Mouse (Mus musculus): Measurements from ENCODE around the gene Mccc1. TPM values are rescaled to one million over a fixed set of nuclear protein-coding genes. Genes with fewer than 3 reads are reported as not detected.

The Mccc1 gene
- total and polyA plus RNA-seq, 2 experiments from 2014 or later, result 7.2 to 19.1 TPM

DNA sequence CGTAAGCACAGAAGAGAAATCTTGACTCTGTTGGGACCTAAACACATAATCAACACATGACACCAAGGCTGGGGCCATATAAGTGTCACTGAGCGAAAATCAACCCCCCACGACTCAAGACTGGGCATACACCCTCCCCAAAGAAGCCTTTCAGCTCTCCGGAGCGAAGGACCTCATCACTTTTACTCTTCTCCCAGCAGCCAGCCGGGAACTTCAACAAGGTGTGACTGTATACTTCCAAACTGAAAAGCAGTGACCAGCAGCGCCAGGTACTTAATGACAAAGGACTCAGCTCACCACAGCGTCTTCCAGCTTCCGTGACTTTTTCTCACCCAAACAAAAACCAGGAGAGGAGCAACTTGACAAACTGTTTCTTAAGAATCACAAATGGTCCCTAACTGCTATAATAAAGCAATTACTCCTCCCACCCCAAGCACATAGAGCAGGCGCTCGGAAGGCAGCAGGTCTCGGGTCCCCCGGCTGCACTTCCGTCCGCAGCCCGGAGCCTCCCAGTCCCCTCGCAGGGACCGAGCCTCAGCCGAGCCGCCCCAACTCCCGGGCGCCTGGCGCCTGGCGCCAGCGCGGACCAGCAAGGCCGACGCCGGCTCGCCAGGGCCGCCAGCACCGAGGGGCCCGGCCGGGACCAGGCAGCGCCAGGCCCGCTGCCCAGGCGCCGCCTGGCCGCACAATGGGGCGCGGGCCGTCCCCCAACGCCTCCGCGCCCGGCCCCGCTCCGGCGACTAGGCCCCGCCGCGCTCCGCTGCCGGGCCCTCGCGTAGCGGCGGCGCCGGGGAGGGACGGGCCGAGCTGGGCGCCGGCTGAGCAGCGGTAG, 68.4 kb downstream of the Mccc1 start:
- ATAC-seq (ENCODE audit: low FRiP score) (peak; percentile 65), DNase-seq (ENCODE audit: low spot score) (peak; percentile 49)
- no peak for TF ChIP-seq CTCF (IDR thresholded peaks at IDR 0.05)
- Histone ChIP-seq H3K36me3 (ENCODE audit: insufficient read depth, low read length) (no peaks in the 10 kb centered on the region), H3K9me3 (ENCODE audit: low read length) (no peaks in the 10 kb centered on the region), H3K4me1 (ENCODE audit: insufficient read depth, low read length) (peaks cover 7% of the 10 kb centered on the region), H3K9ac (replicated peaks; ENCODE audit: low read length, poor library complexity, severe bottlenecking) (peak overlapping the region; percentile 96), H3K4me2 (ENCODE audit: low read depth, low read length, poor library complexity, severe bottlenecking) (peak overlapping the region; percentile 94), H3K4me3 (ENCODE audit: low read depth, low read length) (peak overlapping the region; percentile 75), H3K27ac (ENCODE audit: low read depth, low read length) (peak overlapping the region; percentile 90), H3K27me3 (ENCODE audit: insufficient read depth, low read length) (no peaks in the 10 kb centered on the region)
- WGBS, result under 1% methylated on average over 51 of the region's 65 CpGs

DNA sequence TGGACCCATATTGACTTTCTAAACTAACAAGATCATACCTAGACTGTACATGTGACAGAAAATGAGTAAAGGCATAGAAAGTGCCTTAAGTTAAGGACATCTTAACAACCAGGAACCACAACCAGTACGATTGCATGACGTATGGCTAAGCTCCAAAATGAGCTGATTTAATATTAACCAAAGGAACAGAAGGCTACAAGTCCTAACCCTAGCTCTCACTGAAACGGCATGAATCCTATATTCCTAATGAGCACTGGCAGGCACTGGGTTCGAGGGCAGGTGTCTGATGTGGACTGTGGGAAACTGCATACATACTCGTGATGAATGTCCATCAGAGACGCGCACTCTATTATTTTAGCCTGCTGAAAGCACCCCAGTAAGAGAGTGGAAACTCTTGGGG, 69.1 kb downstream of the Mccc1 start:
- H3K27ac ChIP-seq (ENCODE audit: low read depth, low read length), result no peak overlapping the region
- DNase-seq (ENCODE audit: low spot score) (no peak), ATAC-seq (ENCODE audit: low FRiP score) (no peak)

DNA sequence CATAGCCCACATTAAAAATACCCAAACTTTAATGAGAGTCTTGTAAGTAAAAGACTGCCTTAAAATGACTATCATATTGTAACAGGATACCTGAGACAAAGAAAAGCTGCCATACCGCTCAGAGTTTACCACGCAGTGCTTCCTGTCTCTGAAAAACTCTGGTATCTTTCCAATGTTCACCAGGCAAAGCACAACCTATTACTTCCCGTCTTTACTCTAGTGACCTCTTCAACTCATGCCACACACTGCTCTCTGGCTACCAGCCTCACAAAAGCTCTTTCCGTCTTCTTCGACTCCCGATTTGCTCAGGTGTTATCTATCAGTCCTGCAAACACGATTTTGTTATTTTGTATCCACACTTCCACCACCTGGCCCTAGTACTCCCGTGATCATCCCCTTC, 70.6 kb downstream of the Mccc1 start:
- no peak for DNase-seq (ENCODE audit: low spot score)
- Histone ChIP-seq H3K27me3 (ENCODE audit: insufficient read depth, low read length) (no peaks in the 10 kb centered on the region), H3K9me3 (ENCODE audit: low read length) (no peaks in the 10 kb centered on the region), H3K36me3 (ENCODE audit: insufficient read depth, low read length) (no peaks in the 10 kb centered on the region), H3K27ac (ENCODE audit: low read depth, low read length) (no peak overlapping the region), H3K4me3 (ENCODE audit: low read depth, low read length) (no peak overlapping the region), H3K4me1 (ENCODE audit: insufficient read depth, low read length) (peaks cover 7% of the 10 kb centered on the region), H3K9ac (replicated peaks; ENCODE audit: low read length, poor library complexity, severe bottlenecking) (no peak overlapping the region), H3K4me2 (ENCODE audit: low read depth, low read length, poor library complexity, severe bottlenecking) (no peak overlapping the region)
- TF ChIP-seq CTCF (IDR thresholded peaks at IDR 0.05), result no peak
- 68% methylated on average over 8 of the region's 8 CpGs for WGBS
- ATAC-seq (ENCODE audit: low FRiP score), result no peak

More for the DNA sequence above, 69.1 kb downstream of the Mccc1 start:
- peak overlapping the region; percentile 75 for H3K4me3 ChIP-seq (ENCODE audit: low read depth, low read length)
- no peaks in the 10 kb centered on the region for H3K9me3 ChIP-seq (ENCODE audit: low read length)
- H3K36me3 ChIP-seq (ENCODE audit: insufficient read depth, low read length), result no peaks in the 10 kb centered on the region
- peaks cover 7% of the 10 kb centered on the region for H3K4me1 ChIP-seq (ENCODE audit: insufficient read depth, low read length)
- peak overlapping the region; percentile 94 for H3K4me2 ChIP-seq (ENCODE audit: low read depth, low read length, poor library complexity, severe bottlenecking)
- no peak for TF ChIP-seq CTCF (IDR thresholded peaks at IDR 0.05)
- 35% methylated on average over 7 of the region's 7 CpGs for WGBS
- peak overlapping the region; percentile 96 for H3K9ac ChIP-seq (replicated peaks; ENCODE audit: low read length, poor library complexity, severe bottlenecking)
- H3K27me3 ChIP-seq (ENCODE audit: insufficient read depth, low read length), result no peaks in the 10 kb centered on the region

GRCm38 (mm10) chr3:35929406-35929805, 71.1 kb downstream of the Mccc1 start:
- WGBS, result 64% methylated on average over 3 of the region's 3 CpGs
- no peak overlapping the region for H3K9ac ChIP-seq (replicated peaks; ENCODE audit: low read length, poor library complexity, severe bottlenecking)
- H3K27me3 ChIP-seq (ENCODE audit: insufficient read depth, low read length), result no peaks in the 10 kb centered on the region
- H3K4me3 ChIP-seq (ENCODE audit: low read depth, low read length), result no peak overlapping the region
- DNase-seq (ENCODE audit: low spot score), result no peak
- TF ChIP-seq CTCF (IDR thresholded peaks at IDR 0.05), result no peak
- peaks cover 7% of the 10 kb centered on the region for H3K4me1 ChIP-seq (ENCODE audit: insufficient read depth, low read length)
- H3K4me2 ChIP-seq (ENCODE audit: low read depth, low read length, poor library complexity, severe bottlenecking), result no peak overlapping the region
- H3K27ac ChIP-seq (ENCODE audit: low read depth, low read length), result no peak overlapping the region
- no peaks in the 10 kb centered on the region for H3K9me3 ChIP-seq (ENCODE audit: low read length)
- H3K36me3 ChIP-seq (ENCODE audit: insufficient read depth, low read length), result no peaks in the 10 kb centered on the region
- no peak for ATAC-seq (ENCODE audit: low FRiP score)

DNA sequence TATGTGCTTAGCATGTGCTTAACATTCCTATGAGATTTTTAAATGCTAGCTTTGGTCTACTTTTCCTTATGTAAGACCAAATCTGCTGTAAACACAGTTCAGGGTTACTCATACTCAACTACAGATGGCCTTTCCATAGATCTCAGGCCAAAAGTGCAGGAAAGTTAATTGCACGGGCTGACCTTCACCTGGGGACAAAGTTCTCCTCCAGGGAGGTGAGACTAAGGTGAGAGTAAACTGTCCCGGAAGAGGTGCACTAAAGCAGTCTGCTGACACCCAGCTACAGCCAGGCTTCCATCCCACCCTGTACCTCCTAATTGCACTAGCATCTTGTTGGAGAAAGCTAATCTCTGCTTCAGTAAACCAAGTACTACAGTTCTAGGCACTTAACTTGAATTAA, 74.6 kb downstream of the Mccc1 start:
- 90% methylated on average over 2 of the region's 2 CpGs for WGBS
- TF ChIP-seq CTCF (IDR thresholded peaks at IDR 0.05), result no peak
- H3K36me3 ChIP-seq (ENCODE audit: insufficient read depth, low read length), result no peaks in the 10 kb centered on the region
- no peaks in the 10 kb centered on the region; the same call in 1 of the 2 replicates for H3K4me1 ChIP-seq (ENCODE audit: insufficient read depth, low read length)
- no peak overlapping the region for H3K9ac ChIP-seq (replicated peaks; ENCODE audit: low read length, poor library complexity, severe bottlenecking)
- no peak overlapping the region for H3K4me3 ChIP-seq (ENCODE audit: low read depth, low read length)
- DNase-seq (ENCODE audit: low spot score) (no peak), ATAC-seq (ENCODE audit: low FRiP score) (no peak)
- no peaks in the 10 kb centered on the region for H3K9me3 ChIP-seq (ENCODE audit: low read length)
- no peaks in the 10 kb centered on the region for H3K27me3 ChIP-seq (ENCODE audit: insufficient read depth, low read length)
- no peak overlapping the region for H3K4me2 ChIP-seq (ENCODE audit: low read depth, low read length, poor library complexity, severe bottlenecking)
- no peak overlapping the region for H3K27ac ChIP-seq (ENCODE audit: low read depth, low read length)

DNA sequence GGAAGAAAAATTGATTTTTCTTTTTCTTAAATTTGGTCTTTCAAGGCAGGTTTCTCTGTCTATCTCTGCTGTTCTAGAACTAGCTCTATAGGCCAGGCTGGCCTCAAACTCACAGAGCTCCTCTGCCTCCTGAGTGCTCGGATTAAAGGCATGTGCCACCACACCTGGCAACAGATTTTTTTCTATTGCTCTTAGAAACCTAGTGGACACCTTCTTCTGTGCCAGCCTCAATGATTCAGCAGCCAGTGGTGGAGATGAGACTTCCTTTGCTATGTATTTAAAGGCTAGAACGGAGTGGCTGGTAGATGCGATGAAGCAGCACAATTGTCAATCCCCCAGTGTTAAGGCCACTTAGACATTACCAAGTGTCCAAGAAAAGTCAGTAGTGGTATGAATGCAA, 76.5 kb downstream of the Mccc1 start:
- Histone ChIP-seq H3K9ac (replicated peaks; ENCODE audit: low read length, poor library complexity, severe bottlenecking) (no peak overlapping the region), H3K4me2 (ENCODE audit: low read depth, low read length, poor library complexity, severe bottlenecking) (no peak overlapping the region), H3K27me3 (ENCODE audit: insufficient read depth, low read length) (no peaks in the 10 kb centered on the region), H3K36me3 (ENCODE audit: insufficient read depth, low read length) (no peaks in the 10 kb centered on the region), H3K4me1 (ENCODE audit: insufficient read depth, low read length) (no peaks in the 10 kb centered on the region), H3K9me3 (ENCODE audit: low read length) (no peaks in the 10 kb centered on the region), H3K4me3 (ENCODE audit: low read depth, low read length) (no peak overlapping the region), H3K27ac (ENCODE audit: low read depth, low read length) (no peak overlapping the region)
- DNase-seq (ENCODE audit: low spot score) (no peak), ATAC-seq (ENCODE audit: low FRiP score) (no peak)
- no peak for TF ChIP-seq CTCF (IDR thresholded peaks at IDR 0.05)
- 68% methylated on average over 3 of the region's 3 CpGs for WGBS
